Mouse (Mus musculus): ENCODE measurements around the gene Mpg. TPM values are rescaled to one million over a fixed set of nuclear protein-coding genes. Genes with fewer than 3 reads are reported as not detected.

Mpg gene
- 12.4 and 18.9 TPM in 2 replicates for polyA plus RNA-seq (2012; rRNA removed; ENCODE audit: low replicate concordance)

GRCm38 (mm10) chr11:32226124-32226871, at the start of gene Mpg:
Mpg (plus strand) TSS chr11:32226505.

GRCm38 (mm10) chr11:32200075-32200601, 26.2 kb upstream of the Mpg start, which contains the start of gene Il9r:
Il9r (minus strand) TSS chr11:32200279.

GRCm38 (mm10) chr11:32205058-32205873, 21.0 kb upstream of the Mpg start, which contains the start of gene Snrnp25:
Snrnp25 (plus strand) TSS chr11:32205415.

GRCm38 (mm10) chr11:32221951-32222409, 4.3 kb upstream of the Mpg start, which contains the start of gene Rhbdf1:
Rhbdf1 (minus strand) TSS chr11:32222300.

GRCm38 (mm10) chr11:32267188-32267884, 41.0 kb downstream of the Mpg start, which contains the start of gene Nprl3:
Nprl3 (minus strand) TSS chr11:32267707.

GRCm38 (mm10) chr11:32276347-32276746, 50.0 kb downstream of the Mpg start, which contains the start of gene Hba-x:
Hba-x (plus strand) TSS chr11:32276400.

Other genes starting within 250 kb of the Mpg start
- gene Nsg2, start 226.0 kb upstream of the Mpg start, polyA plus RNA-seq (2012; rRNA removed; ENCODE audit: low replicate concordance): 0.16 and 4.3 TPM in 2 replicates
- 0.24 and 0.28 TPM in 2 replicates for gene Il9r, start 26.2 kb upstream of the Mpg start, polyA plus RNA-seq (2012; rRNA removed; ENCODE audit: low replicate concordance)
- 20.6 and 25.6 TPM in 2 replicates for gene Snrnp25, start 21.1 kb upstream of the Mpg start, polyA plus RNA-seq (2012; rRNA removed; ENCODE audit: low replicate concordance)
- gene Rhbdf1, start 4.2 kb upstream of the Mpg start, polyA plus RNA-seq (2012; rRNA removed; ENCODE audit: low replicate concordance): 143 and 170 TPM in 2 replicates
- 119 and 138 TPM in 2 replicates for gene Nprl3, start 41.2 kb downstream of the Mpg start, polyA plus RNA-seq (2012; rRNA removed; ENCODE audit: low replicate concordance)
- gene Hba-x, start 49.9 kb downstream of the Mpg start, polyA plus RNA-seq (2012; rRNA removed; ENCODE audit: low replicate concordance): not detected in 2 replicates
- 580 and 945 TPM in 2 replicates for gene Hba-a1, start 57.0 kb downstream of the Mpg start, polyA plus RNA-seq (2012; rRNA removed; ENCODE audit: low replicate concordance)
- 0.36 and 1.1 TPM in 2 replicates for gene Hbq1b, start 60.5 kb downstream of the Mpg start, polyA plus RNA-seq (2012; rRNA removed; ENCODE audit: low replicate concordance)
- 1,538 and 2,454 TPM in 2 replicates for gene Hba-a2, start 70.0 kb downstream of the Mpg start, polyA plus RNA-seq (2012; rRNA removed; ENCODE audit: low replicate concordance)
- gene Hbq1a, start 73.6 kb downstream of the Mpg start, polyA plus RNA-seq (2012; rRNA removed; ENCODE audit: low replicate concordance): not detected in 2 replicates
- 23.2 and 58.2 TPM in 2 replicates for gene Sh3pxd2b, start 121.3 kb downstream of the Mpg start, polyA plus RNA-seq (2012; rRNA removed; ENCODE audit: low replicate concordance)
- 11.8 and 25.6 TPM in 2 replicates for gene Ubtd2, start 228.9 kb downstream of the Mpg start, polyA plus RNA-seq (2012; rRNA removed; ENCODE audit: low replicate concordance)